ENCODE assay signal across 11 mouse cellular contexts in the genomic region with DNA sequence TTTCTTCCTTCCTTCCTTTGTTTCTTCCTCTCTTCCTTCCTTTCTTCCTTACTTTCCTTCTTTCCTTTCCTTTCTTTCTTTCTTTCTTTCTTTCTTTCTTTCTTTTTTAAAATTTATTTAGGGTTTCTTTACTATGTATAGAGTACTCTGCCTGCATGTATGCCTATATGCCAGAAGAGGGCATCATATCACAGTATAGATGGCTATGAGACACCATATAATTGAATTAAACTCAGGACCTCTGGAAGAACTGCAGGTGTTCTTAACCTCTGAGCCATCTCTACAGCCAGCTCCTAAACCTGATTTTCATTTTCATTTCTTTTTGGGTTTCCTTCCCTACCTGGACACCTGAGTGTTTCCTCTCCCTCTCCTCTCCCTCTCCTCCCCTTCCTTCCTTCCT. TPM values are rescaled to one million over a fixed set of nuclear protein-coding genes. Genes with fewer than 3 reads are reported as not detected.
DNase-seq lines count a peak whose midpoint lies in the region; ATAC-seq and TF ChIP-seq lines count a peak whose summit lies in the region.
"Had no signal": no experiment of that assay in that cellular context is flagged by ENCODE, and none has a peak within 500 bp of the region (broad histone marks: within the 10 kb centered on the region; RNA-seq: fewer than 3 reads in every experiment).

No protein-coding gene starts in this region.

- H3K27ac ChIP-seq in intestine, postnatal 0 days (ENCODE audit: low read depth, low read length) = no peak overlapping the region
- H3K27ac ChIP-seq in intestine, embryonic 15.5 days = no peak overlapping the region
- H3K27ac ChIP-seq: forebrain, embryonic 15.5 days; macrophage had no signal

- H3K4me3 ChIP-seq in intestine, postnatal 0 days (ENCODE audit: low read depth, low read length) = no peak overlapping the region
- H3K4me3 ChIP-seq in intestine, embryonic 15.5 days (replicated peaks) = no peak overlapping the region
- H3K4me3 ChIP-seq: forebrain, embryonic 15.5 days had no signal

- no peaks in the 10 kb centered on the region for H3K4me1 ChIP-seq in intestine, postnatal 0 days (replicated peaks; ENCODE audit: control insufficient read depth, insufficient read depth, low read length)
- no peaks in the 10 kb centered on the region for H3K4me1 ChIP-seq in intestine, embryonic 15.5 days (replicated peaks)

- no peaks in the 10 kb centered on the region for H3K9me3 ChIP-seq in intestine, postnatal 0 days (ENCODE audit: control insufficient read depth)
- H3K9me3 ChIP-seq in intestine, embryonic 15.5 days = no peaks in the 10 kb centered on the region
- H3K9me3 ChIP-seq: forebrain, embryonic 15.5 days had no signal

- no peak overlapping the region for H3K9ac ChIP-seq in intestine, postnatal 0 days (ENCODE audit: low read depth, low read length)
- H3K9ac ChIP-seq in intestine, embryonic 15.5 days = no peak overlapping the region
- H3K9ac ChIP-seq: forebrain, embryonic 15.5 days had no signal

- H3K27me3 ChIP-seq in intestine, postnatal 0 days (replicated peaks; ENCODE audit: control insufficient read depth, insufficient read depth, low read length) = no peaks in the 10 kb centered on the region
- no peaks in the 10 kb centered on the region for H3K27me3 ChIP-seq in intestine, embryonic 15.5 days (replicated peaks)
- H3K27me3 ChIP-seq: forebrain, embryonic 15.5 days had no signal

- no peaks in the 10 kb centered on the region for H3K36me3 ChIP-seq in intestine, postnatal 0 days (ENCODE audit: control insufficient read depth, insufficient read depth)
- H3K36me3 ChIP-seq in intestine, embryonic 15.5 days = no peaks in the 10 kb centered on the region
- H3K36me3 ChIP-seq: forebrain, embryonic 15.5 days had no signal

- no peak for ATAC-seq in intestine, postnatal 0 days
- no peak for ATAC-seq in intestine, embryonic 15.5 days
- ATAC-seq in inflammation-experienced regulatory T-cells, adult 6 months = peak; percentile 22
- ATAC-seq: forebrain, embryonic 15.5 days had no signal

- H3K4me2 ChIP-seq in intestine, postnatal 0 days (replicated peaks; ENCODE audit: low read depth) = no peak overlapping the region
- H3K4me2 ChIP-seq in intestine, embryonic 15.5 days (replicated peaks) = no peak overlapping the region
- H3K4me2 ChIP-seq: forebrain, embryonic 15.5 days had no signal

- DNase-seq in CD4-positive helper T cell, adult 2 months (ENCODE audit: low read depth, low spot score) = peak; percentile 60
- peak; percentile 35 for DNase-seq in MEL-GATA-1-ER (ENCODE audit: extremely low read depth, low read depth)
- DNase-seq in spleen, postnatal 14 days (ENCODE audit: low spot score in 2 of 2) = no peak
- no peak for DNase-seq in heart, adult 9 months (ENCODE audit: low spot score in 2 of 2)
- DNase-seq: kidney, adult 11 months; layer of hippocampus, adult 9-11 months had no signal

- TF ChIP-seq CTCF in intestine, postnatal 0 days (IDR thresholded peaks at IDR 0.05; ENCODE audit: low read depth) = peak; percentile 69

RNA-seq across cellular contexts. Expression of a gene that starts 6.5 kb away (rescaled TPM):
- 124 and 127 TPM in 2 replicates for polyA plus RNA-seq in intestine, postnatal 0 days (2015; fragmentation: Nextera tagmentation; extraction: Ambion mirVana)
- 31.0 and 37.4 TPM in 2 replicates for polyA plus RNA-seq in intestine, embryonic 15.5 days (2015; fragmentation: Nextera tagmentation; extraction: Ambion mirVana)
- 10 to 100 TPM; 41.1 to 53.5 (median 46.3) TPM for polyA plus RNA-seq in inflammation-experienced regulatory T-cells, adult 6 months (2017; shearing (Covaris generic))

RNA-seq across cellular contexts. Expression of a gene that starts 22.4 kb away (rescaled TPM):
- 12.4 and 12.8 TPM in 2 replicates for polyA plus RNA-seq in intestine, postnatal 0 days (2015; fragmentation: Nextera tagmentation; extraction: Ambion mirVana)
- polyA plus RNA-seq in intestine, embryonic 15.5 days (2015; fragmentation: Nextera tagmentation; extraction: Ambion mirVana) = 26.7 and 26.8 TPM in 2 replicates
- 10 to 100 TPM; 43.4 to 54.5 (median 44.6) TPM for polyA plus RNA-seq in inflammation-experienced regulatory T-cells, adult 6 months (2017; shearing (Covaris generic))

Comparison
In these comparisons a context has a peak if more than half of its experiments do, and no peak if none do; other contexts are left out.
1. DNase-seq: peak in CD4-positive helper T cell, adult 2 months (single experiment) and MEL-GATA-1-ER (single experiment); none in spleen, postnatal 14 days (0 of 2) and heart, adult 9 months (0 of 2).